Mouse (Mus musculus) olfactory bulb, adult 2 months (tissue): ENCODE data around the gene Nudt8. TPM values are rescaled to one million over a fixed set of nuclear protein-coding genes. Genes with fewer than 3 reads are reported as not detected.
A peak's percentile ranks its signal among the peaks of the same experiment; 100 is the strongest.

Experiments
- H3K27ac ChIP-seq: fragments of 200-500 bp; 2 replicates; pipeline ENCODE4 v1.5.1; 2012; ENCODE audit warnings: low read depth, low read length; ENCODE audit not compliant: insufficient read depth
- H3K4me1 ChIP-seq: fragments of 200-500 bp; 2 replicates; pipeline ENCODE4 v1.6.1; 2012; ENCODE audit warnings: low read length; ENCODE audit not compliant: control insufficient read depth, insufficient read depth
- H3K4me3 ChIP-seq: fragments of 200-500 bp; 2 replicates; pipeline ENCODE4 v1.5.1; 2012; ENCODE audit warnings: mild to moderate bottlenecking, low read depth, low read length, moderate library complexity; ENCODE audit not compliant: insufficient read depth
- CTCF ChIP-seq: fragments of 200-500 bp; IDR thresholded peaks from 2 replicates; pipeline ENCODE4 v1.5.1; 2012; ENCODE audit warnings: low read depth, mild to moderate bottlenecking, low read length, moderate library complexity; ENCODE audit not compliant: insufficient read depth
- POLR2A ChIP-seq: fragments of 200-500 bp; IDR thresholded peaks from 2 replicates; pipeline ENCODE4 v1.6.1; 2012; ENCODE audit warnings: mild to moderate bottlenecking, low read depth, low read length, moderate library complexity; ENCODE audit not compliant: insufficient read depth
- WGBS: fragments of 180-500 bp; shearing (Covaris S2); methylation state at CpG from one replicate; pipeline ENCODE4 v1.1.7; 2018; 5-methylcytosine and 5-hydroxymethylcytosine counted together
- polyA plus RNA-seq: library from polyadenylated mRNA; stranded (reverse); fragments of >200 nt; gene quantifications from 2 replicates; pipeline ENCODE4 v1.2.4, GENCODE M21; 2012; ENCODE audit warnings: low replicate concordance; ENCODE audit not compliant: missing spikeins, insufficient read depth, insufficient read length

Nudt8 gene
- polyA plus RNA-seq, 1 experiment = not detected

DNA sequence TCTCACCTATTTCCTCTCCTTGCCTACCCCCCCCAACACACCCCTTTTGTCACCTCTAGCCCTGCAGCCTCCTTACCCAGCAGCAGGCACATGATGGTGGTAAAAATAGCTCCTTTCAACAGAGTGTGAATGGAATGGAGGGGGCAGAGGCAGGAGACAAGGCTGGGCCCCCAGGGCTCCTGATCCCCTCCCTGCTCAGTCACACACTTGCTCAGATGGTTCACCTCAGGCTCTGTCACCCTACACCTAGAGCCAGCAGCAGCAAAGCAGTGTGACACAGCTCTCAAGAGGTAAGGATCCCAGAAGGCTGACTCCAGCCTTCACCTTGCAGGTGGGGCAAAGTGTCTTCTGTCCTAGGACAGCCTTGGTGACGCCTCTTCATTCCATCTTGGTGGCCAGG lies 2.7 kb downstream of the Nudt8 start, which contains the start of gene Doc2g:
Gene Doc2g (plus strand): TSS at position 202 of the 400 bp plus-strand sequence.
- WGBS = 82% methylated on average over 1 of the region's 1 CpGs
- peak within 1 kb of the TSS; percentile 16; the same call in 1 of the 2 replicates for H3K27ac ChIP-seq
- H3K4me1 ChIP-seq = peaks cover 24% of the 10 kb centered on the region
- H3K4me3 ChIP-seq = peak within 1 kb of the TSS; percentile 10; the same call in 1 of the 2 replicates
- TF ChIP-seq CTCF (no peak), POLR2A (no peak)

DNA sequence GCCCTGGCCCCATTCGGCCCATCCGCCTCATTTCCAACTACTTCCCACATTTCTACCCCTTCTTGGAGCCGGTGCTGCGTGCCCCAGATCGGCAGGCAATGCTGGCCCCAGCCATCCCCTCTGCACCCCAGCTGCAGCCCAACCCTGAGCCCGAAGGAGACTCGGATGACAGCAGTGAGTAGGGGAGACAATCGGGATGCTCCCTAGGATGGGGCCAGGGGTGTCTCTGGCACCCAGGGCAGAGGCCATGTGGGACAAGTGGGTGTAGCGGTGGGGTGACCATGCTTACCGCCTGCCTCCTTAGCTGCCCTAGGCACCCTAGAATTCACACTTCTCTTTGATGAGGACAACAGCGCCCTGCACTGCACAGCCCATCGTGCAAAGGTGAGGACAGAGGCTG lies 3.3 kb downstream of the Nudt8 start:
- WGBS = 84% methylated on average over 12 of the region's 12 CpGs
- Histone ChIP-seq H3K27ac (peak overlapping the region; percentile 16; the same call in 1 of the 2 replicates), H3K4me1 (peaks cover 24% of the 10 kb centered on the region)

DNA sequence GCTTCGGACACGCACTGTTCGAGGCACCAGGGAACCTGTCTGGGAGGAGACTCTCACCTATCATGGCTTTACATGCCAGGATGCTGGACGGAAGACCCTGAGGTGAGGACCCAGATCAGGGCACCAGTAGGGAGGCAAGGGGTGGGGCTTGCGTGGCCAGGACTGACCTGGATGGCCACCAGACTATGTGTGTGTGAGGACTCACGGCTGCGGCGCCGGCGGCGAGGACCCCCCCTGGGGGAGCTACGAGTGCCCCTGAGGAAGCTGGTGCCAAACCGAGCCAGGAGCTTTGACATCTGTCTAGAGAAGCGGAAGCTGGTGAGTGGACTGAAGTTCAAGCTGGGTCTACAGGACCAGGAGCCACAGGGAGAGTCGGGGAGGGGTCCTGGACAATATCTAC lies 4.0 kb downstream of the Nudt8 start:
- 87% methylated on average over 15 of the region's 15 CpGs for WGBS
- peaks cover 24% of the 10 kb centered on the region for H3K4me1 ChIP-seq
- H3K4me3 ChIP-seq = no peak overlapping the region
- TF ChIP-seq CTCF (no peak), POLR2A (no peak)
- no peak overlapping the region for H3K27ac ChIP-seq

More for the DNA sequence above, 3.3 kb downstream of the Nudt8 start:
- H3K4me3 ChIP-seq = peak overlapping the region; percentile 10; the same call in 1 of the 2 replicates
- no peak for TF ChIP-seq POLR2A
- no peak for TF ChIP-seq CTCF

DNA sequence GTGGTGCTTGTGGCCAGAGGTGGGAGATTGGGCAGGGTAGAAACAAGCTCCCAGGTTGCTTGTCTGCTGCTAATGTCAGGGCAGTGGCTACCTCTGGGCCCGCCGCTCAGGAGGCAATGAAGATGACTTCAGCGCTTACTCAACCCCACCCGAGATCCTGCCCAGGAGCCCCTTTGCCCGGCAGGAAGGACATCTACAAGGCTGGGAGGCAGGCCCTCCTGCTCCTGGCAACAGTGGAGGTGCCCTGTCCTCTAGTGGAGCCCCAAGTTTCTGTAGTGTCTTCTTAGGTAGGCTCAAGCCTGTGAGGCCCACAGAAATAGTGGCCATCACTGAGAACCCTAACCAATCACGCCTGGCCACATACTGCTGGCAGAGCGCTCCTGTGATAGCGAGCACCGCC lies 4.7 kb downstream of the Nudt8 start:
- H3K4me3 ChIP-seq = no peak overlapping the region
- 84% methylated on average over 9 of the region's 9 CpGs for WGBS
- peaks cover 24% of the 10 kb centered on the region for H3K4me1 ChIP-seq
- TF ChIP-seq CTCF (no peak), POLR2A (no peak)
- no peak overlapping the region for H3K27ac ChIP-seq

DNA sequence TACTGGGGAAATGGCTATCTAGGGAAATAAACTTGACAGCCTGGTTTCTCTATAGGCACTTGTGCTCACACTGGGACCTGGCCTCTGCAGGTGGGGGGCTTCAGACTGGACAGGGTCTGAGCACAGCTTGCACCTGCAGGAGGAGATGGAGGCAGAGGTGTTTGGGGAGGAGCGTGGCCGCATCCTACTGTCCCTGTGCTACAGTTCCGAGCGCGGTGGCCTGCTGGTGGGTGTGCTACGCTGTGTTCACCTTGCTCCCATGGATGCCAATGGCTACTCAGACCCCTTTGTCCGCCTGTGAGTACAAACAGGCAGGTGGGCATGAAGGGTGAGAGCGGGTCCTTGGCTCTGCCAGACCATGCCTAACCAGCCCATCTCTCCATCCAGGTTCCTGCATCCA lies 5.6 kb downstream of the Nudt8 start:
- H3K27ac ChIP-seq = no peak overlapping the region
- H3K4me1 ChIP-seq = peaks cover 23% of the 10 kb centered on the region
- H3K4me3 ChIP-seq = no peak overlapping the region
- WGBS = 96% methylated on average over 8 of the region's 8 CpGs
- TF ChIP-seq POLR2A (no peak), CTCF (no peak)

DNA sequence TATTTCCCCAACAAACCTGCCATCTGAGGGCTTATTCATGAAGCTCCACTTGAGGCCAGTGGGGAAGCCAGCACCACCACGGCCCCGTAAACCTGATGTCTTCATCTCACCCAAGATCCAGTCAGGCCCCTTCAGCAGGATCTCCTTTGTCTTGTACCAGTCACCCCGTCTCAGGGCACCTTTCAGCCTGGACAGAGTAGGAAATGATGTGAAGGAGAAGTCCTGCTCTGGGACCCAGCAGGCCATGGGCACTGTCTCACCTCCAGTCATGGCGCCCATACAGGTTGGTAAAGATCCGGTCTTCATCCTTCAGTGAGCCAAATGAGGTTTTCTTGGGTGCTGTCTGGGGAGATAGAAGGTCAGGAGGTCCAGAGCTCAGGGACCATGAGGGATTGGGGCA lies 10.7 kb downstream of the Nudt8 start:
- peaks cover 15% of the 10 kb centered on the region for H3K4me1 ChIP-seq
- TF ChIP-seq CTCF = no peak
- WGBS = 93% methylated on average over 5 of the region's 5 CpGs
- no peak overlapping the region for H3K27ac ChIP-seq
- H3K4me3 ChIP-seq = no peak overlapping the region; the same call in 1 of the 2 replicates

DNA sequence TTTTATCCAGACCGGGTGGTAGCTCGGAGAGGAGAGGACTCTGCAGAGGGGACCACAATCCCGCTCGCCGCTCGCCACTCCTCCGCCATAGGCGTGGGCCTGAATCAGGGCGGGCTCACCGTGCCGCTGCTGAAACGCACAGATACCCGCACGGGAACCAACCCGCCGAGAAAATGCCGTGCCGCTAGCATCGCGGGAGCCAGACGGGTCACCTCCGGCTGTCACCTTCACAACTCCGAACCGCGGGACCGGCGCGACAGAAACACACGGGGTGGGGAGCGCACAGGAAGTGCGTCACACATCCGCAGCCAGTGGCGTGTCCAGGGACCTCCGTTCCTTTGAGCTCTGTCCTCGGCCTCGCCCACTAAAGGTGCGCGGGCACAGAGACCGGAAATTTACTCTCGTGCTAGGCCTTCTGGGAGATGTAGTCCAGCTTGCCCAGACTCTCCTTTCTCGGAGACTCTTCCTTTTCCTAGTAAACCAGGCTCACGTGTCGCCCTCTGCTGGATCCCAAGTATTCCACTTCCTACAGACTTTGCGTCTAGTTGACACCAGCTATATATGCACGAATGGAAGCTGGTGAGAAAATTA lies 12.1 kb downstream of the Nudt8 start, which contains the start of gene Ndufv1:
Gene Ndufv1 (minus strand): TSS at position 375 of the 591 bp plus-strand sequence.
- WGBS = under 1% methylated on average over 45 of the region's 45 CpGs
- Histone ChIP-seq H3K27ac (peak within 1 kb of the TSS; percentile 77), H3K4me3 (peak within 1 kb of the TSS; percentile 92), H3K4me1 (peaks cover 15% of the 10 kb centered on the region)
- TF ChIP-seq CTCF = no peak
- peak; percentile 86 for TF ChIP-seq POLR2A

DNA sequence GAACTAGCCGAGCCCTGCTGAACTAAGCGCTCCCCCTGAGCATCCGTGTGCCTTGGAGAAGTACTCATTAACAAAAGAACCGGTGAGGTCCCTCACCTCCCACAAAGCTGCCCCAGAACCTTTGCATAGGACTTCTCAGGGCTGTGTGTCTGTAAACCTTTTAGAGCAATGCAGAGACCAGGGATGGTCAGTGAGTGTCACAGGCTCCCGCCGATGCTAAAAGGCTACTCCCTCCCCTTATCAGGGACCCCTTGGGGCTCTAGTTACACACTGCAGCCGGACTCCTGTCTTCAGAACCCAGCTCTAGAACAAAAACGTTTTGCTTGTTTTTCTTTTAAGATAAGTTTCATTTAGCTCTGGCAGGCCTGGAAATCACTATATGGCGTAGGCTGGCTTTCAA lies 12.7 kb downstream of the Nudt8 start:
- WGBS = 24% methylated on average over 9 of the region's 9 CpGs
- Histone ChIP-seq H3K27ac (no peak overlapping the region), H3K4me1 (peaks cover 15% of the 10 kb centered on the region), H3K4me3 (peak overlapping the region; percentile 13)
- no peak for TF ChIP-seq CTCF
- TF ChIP-seq POLR2A = no peak

DNA sequence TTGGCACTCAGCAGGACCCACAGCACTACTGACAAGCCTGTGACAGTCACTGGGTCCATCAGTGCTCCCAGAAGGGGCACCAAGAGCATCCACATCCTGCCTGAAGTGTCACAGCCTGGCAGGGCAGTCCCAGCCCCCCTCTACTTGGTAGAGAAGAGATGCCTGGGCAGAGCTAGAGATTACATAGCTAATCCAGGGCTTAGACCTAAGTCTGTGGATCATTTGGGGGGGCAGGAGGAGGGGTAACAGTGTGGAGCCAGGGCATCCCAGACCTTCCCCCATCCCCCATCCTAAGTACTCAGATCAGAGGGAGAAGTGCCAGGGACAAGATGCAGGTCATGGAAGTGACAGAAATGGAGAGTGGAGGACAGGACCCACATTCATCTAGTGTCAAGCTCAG lies 14.4 kb downstream of the Nudt8 start:
- H3K4me1 ChIP-seq = peaks cover 12% of the 10 kb centered on the region
- no peak overlapping the region for H3K27ac ChIP-seq
- no peak overlapping the region for H3K4me3 ChIP-seq
- TF ChIP-seq CTCF (no peak), POLR2A (no peak)

DNA sequence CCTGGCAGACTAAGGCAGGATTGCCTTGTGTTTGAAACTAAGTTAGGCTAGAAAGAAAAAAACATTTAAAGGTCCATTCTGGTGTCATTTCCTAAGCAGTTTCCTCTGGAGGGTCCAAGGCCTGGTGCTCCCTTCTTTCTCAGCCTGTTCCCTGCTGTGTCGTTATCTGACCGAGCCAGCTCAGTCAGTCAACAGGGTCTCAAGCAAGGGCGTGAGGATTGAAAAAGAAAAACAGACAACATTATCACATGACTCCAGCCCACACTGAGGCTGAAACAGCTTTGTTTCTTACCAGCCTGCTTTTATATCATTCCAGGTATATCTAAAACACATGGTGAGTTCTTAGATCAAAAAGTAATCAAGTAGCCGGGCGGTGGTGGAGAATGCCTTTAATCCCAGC lies 15.3 kb downstream of the Nudt8 start:
- Histone ChIP-seq H3K4me1 (peaks cover 10% of the 10 kb centered on the region), H3K4me3 (no peak overlapping the region), H3K27ac (no peak overlapping the region)
- 71% methylated on average over 5 of the region's 5 CpGs for WGBS
- TF ChIP-seq CTCF (no peak), POLR2A (no peak)
